Mouse (Mus musculus) neural tube, embryonic 13.5 days (tissue): ENCODE results near the gene Leng1. TPM values are rescaled to one million over a fixed set of nuclear protein-coding genes. Genes with fewer than 3 reads are reported as not detected.

ENCODE experiments used
- ATAC-seq: fragments of 200-750 bp; cut with Nextera tagmentation; 2 replicates; pipeline ENCODE4 v1.8.0; 2017; ENCODE audit warnings: low read depth, mild to moderate bottlenecking, moderate TSS enrichment, moderate library complexity
- H3K27ac ChIP-seq: fragments of 300-500 bp; sonication (generic); replicated peaks from 2 replicates; pipeline ENCODE4 v1.5.1; 2015; ENCODE audit warnings: moderate library complexity, mild to moderate bottlenecking, inconsistent platforms
- H3K27me3 ChIP-seq: fragments of 300-500 bp; sonication (generic); 2 replicates; pipeline ENCODE4 v1.6.1; 2015; ENCODE audit warnings: mild to moderate bottlenecking, inconsistent platforms
- H3K36me3 ChIP-seq: fragments of 300-500 bp; sonication (generic); 2 replicates; pipeline ENCODE4 v1.6.1; 2015; ENCODE audit warnings: mild to moderate bottlenecking, inconsistent platforms
- H3K4me1 ChIP-seq: fragments of 300-500 bp; sonication (generic); replicated peaks from 2 replicates; pipeline ENCODE4 v1.6.1; 2015; ENCODE audit warnings: inconsistent platforms
- H3K4me2 ChIP-seq: fragments of 300-500 bp; sonication (generic); 2 replicates; pipeline ENCODE4 v1.6.1; 2015; ENCODE audit warnings: inconsistent platforms, mild to moderate bottlenecking, moderate library complexity
- H3K4me3 ChIP-seq: fragments of 300-500 bp; sonication (generic); 2 replicates; pipeline ENCODE4 v1.5.1; 2015; ENCODE audit warnings: mild to moderate bottlenecking, inconsistent platforms
- H3K9ac ChIP-seq: fragments of 300-500 bp; sonication (generic); 2 replicates; pipeline ENCODE4 v1.6.1; 2015; ENCODE audit warnings: moderate library complexity, mild to moderate bottlenecking, inconsistent platforms
- H3K9me3 ChIP-seq: fragments of 300-500 bp; sonication (generic); 2 replicates; pipeline ENCODE4 v1.6.1; 2016; ENCODE audit warnings: inconsistent platforms
- WGBS: fragments of 180-500 bp; shearing (Covaris S2); methylation state at CpG from one replicate; pipeline ENCODE4 v1.1.7; 2015; 5-methylcytosine and 5-hydroxymethylcytosine counted together
- microRNA-seq: library from miRNA; unstranded; fragments of <30 nt; microRNA quantifications from one replicate; pipeline ENCODE4, GENCODE M21; 2016
- polyA plus RNA-seq: library from polyadenylated mRNA; unstranded; fragments of >200 nt; fragmentation: Nextera tagmentation; extraction: Ambion mirVana; gene quantifications from 2 replicates; pipeline ENCODE4 v1.2.1, GENCODE M21; 2015

Leng1 gene
- polyA plus RNA-seq, 1 experiment from 2014 or later: 18.0 TPM

- Histone ChIP-seq H3K4me1 (peaks cover 13% of the 10 kb centered on the region), H3K27ac (no peak within 1 kb of the TSS), H3K9me3 (no peaks in the 10 kb centered on the region), H3K36me3 (peaks cover 20% of the 10 kb centered on the region), H3K27me3 (no peaks in the 10 kb centered on the region), H3K9ac (no peak within 1 kb of the TSS), H3K4me2 (peak within 1 kb of the TSS; percentile 87; the same call in 1 of the 2 replicates), H3K4me3 (peak within 1 kb of the TSS; percentile 64)
- no peak for ATAC-seq
- 79% methylated on average over 4 of the region's 4 CpGs for WGBS
These were observed 49.6 kb downstream of the Leng1 start, which contains the start of gene Oscar for GRCm38 (mm10) chr7:3616057-3616388. TSS of gene Oscar (minus strand) at chr7:3616157.

DNA sequence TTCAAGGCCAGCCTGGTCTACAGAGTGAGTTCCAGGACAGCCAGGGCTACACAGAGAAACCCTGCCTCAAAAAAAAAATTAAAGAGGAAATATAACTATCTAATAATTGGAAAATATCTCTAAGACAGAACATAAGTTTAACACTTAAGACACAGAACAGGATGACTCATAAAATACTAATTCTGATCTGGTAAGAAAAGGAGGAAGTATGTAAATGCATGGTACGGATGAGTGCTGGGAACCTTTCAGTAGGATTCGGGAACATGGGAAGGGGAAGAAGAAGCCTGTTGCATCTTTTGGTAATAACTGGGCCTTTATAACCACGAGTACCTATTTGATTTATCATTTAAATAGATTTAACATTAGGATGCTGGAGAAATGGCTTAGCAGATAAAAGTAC, 51.6 kb downstream of the Leng1 start:
- no peak for ATAC-seq
- Histone ChIP-seq H3K9me3 (no peaks in the 10 kb centered on the region), H3K4me2 (no peak overlapping the region), H3K9ac (no peak overlapping the region), H3K27ac (no peak overlapping the region), H3K27me3 (no peaks in the 10 kb centered on the region), H3K4me1 (peaks cover 13% of the 10 kb centered on the region), H3K4me3 (no peak overlapping the region), H3K36me3 (no peaks in the 10 kb centered on the region)
- WGBS: 72% methylated on average over 3 of the region's 3 CpGs

DNA sequence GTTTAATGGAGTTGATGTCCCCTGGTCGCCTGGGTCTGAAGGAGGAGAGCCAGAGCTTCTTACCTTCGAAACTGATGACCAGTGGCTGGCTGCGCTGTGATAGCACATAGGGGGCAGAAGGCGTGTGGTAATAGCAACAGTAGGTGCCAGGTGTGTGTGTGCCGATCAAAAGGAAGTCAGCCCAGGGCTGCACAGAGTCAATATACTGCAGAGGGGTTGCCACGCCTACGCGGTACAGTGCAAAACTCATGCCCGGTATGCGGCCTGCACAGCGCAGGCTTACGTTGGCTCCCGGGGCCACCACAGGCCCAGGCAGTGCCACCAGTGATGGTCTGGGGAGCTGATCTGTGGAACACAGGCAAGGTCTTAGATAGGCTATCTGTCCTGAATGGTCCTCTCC, 54.6 kb downstream of the Leng1 start:
- H3K27me3 ChIP-seq: no peaks in the 10 kb centered on the region
- no peak for ATAC-seq
- H3K4me2 ChIP-seq: no peak overlapping the region
- no peaks in the 10 kb centered on the region for H3K4me1 ChIP-seq
- no peak overlapping the region for H3K4me3 ChIP-seq
- no peaks in the 10 kb centered on the region for H3K36me3 ChIP-seq
- no peak overlapping the region for H3K9ac ChIP-seq
- no peaks in the 10 kb centered on the region for H3K9me3 ChIP-seq
- H3K27ac ChIP-seq: no peak overlapping the region
- 91% methylated on average over 13 of the region's 13 CpGs for WGBS

- Histone ChIP-seq H3K27ac (no peak overlapping the region), H3K27me3 (no peaks in the 10 kb centered on the region), H3K4me2 (no peak overlapping the region), H3K36me3 (no peaks in the 10 kb centered on the region), H3K4me1 (no peaks in the 10 kb centered on the region), H3K9ac (no peak overlapping the region), H3K9me3 (no peaks in the 10 kb centered on the region), H3K4me3 (no peak overlapping the region)
- WGBS: 90% methylated on average over 3 of the region's 3 CpGs
- ATAC-seq: no peak
These were observed 55.2 kb downstream of the Leng1 start for GRCm38 (mm10) chr7:3610437-3610836.

Small RNA genes lying within 50 kb of the gene (microRNA-seq; reads per million reads assigned to microRNA genes)
- gene Mir3572: 1.9 reads per million, percentile 6 among the genes with 10 or more reads in this experiment

Other genes with a start within 250 kb of the Leng1 start
- gene Cacng6, start 241.6 kb downstream of the Leng1 start, polyA plus RNA-seq: 0.10 and 0.69 TPM in 2 replicates
- not detected in 2 replicates for gene Tarm1, start 163.2 kb downstream of the Leng1 start, polyA plus RNA-seq
- 0.54 and 0.80 TPM in 2 replicates for gene Oscar, start 49.7 kb downstream of the Leng1 start, polyA plus RNA-seq
- 392 and 462 TPM in 2 replicates for gene Ndufa3, start 48.5 kb downstream of the Leng1 start, polyA plus RNA-seq
- gene Tfpt, start 35.9 kb downstream of the Leng1 start, polyA plus RNA-seq: 31.0 and 34.4 TPM in 2 replicates
- gene Prpf31, start 35.9 kb downstream of the Leng1 start, polyA plus RNA-seq: 98.6 and 100 TPM in 2 replicates
- 44.1 and 45.8 TPM in 2 replicates for gene Cnot3, start 20.6 kb downstream of the Leng1 start, polyA plus RNA-seq
- 3.6 and 4.4 TPM in 2 replicates for gene Tmc4, start 11.7 kb upstream of the Leng1 start, polyA plus RNA-seq
- 223 and 227 TPM in 2 replicates for gene Tsen34, start 27.0 kb upstream of the Leng1 start, polyA plus RNA-seq
- gene Mboat7, start 27.7 kb upstream of the Leng1 start, polyA plus RNA-seq: 58.7 and 64.6 TPM in 2 replicates
- gene Rps9, start 38.2 kb upstream of the Leng1 start, polyA plus RNA-seq: 986 and 989 TPM in 2 replicates
- gene Pirb, start 54.6 kb upstream of the Leng1 start, polyA plus RNA-seq: 0.14 and 0.23 TPM in 2 replicates
- not detected in 2 replicates for gene Gm15448, start 159.8 kb upstream of the Leng1 start, polyA plus RNA-seq
- gene Pira2, start 179.2 kb upstream of the Leng1 start, polyA plus RNA-seq: not detected in 2 replicates
- gene Gm14548, start 232.3 kb upstream of the Leng1 start, polyA plus RNA-seq: not detected in 2 replicates
- gene Lilra6, start 249.7 kb upstream of the Leng1 start, polyA plus RNA-seq: not detected in 2 replicates